Mouse (Mus musculus) liver, embryonic 14.5 days (tissue): ENCODE measurements at regions not wholly inside any gene's neighbourhood (a gene's known extent, or its start where the extent isn't known, plus 50 kb on each side); places are given as distances from the start of the nearest gene placed in this dataset.

Experiments
- CTCF ChIP-seq: IDR thresholded peaks from 2 replicates; pipeline ENCODE4 v1.5.1; 2016; ENCODE audit warnings: antibody characterized with exemption, low read depth, control low read depth
- EP300 ChIP-seq: IDR thresholded peaks from 2 replicates; pipeline ENCODE4 v1.6.1; 2016; ENCODE audit warnings: antibody characterized with exemption, low read depth

GRCm38 (mm10) chr11:113109096-113109495 is 327.1 kb downstream of the Sox9 start:
- TF ChIP-seq CTCF (no peak), EP300 (no peak)
